Mouse (Mus musculus) MEL (cell line): ENCODE measurements around the gene Rnf223. TPM values are rescaled to one million over a fixed set of nuclear protein-coding genes. Genes with fewer than 3 reads are reported as not detected.

Experiments
- DNase-seq: peaks from one replicate; pipeline ENCODE4 v3.0.0; 2011; ENCODE audit warnings: low read depth, low spot score
- H3K27ac ChIP-seq: 2 replicates; pipeline ENCODE4 v1.5.1; 2012; ENCODE audit warnings: low read depth, mild to moderate bottlenecking, control low read depth, low read length, moderate library complexity; ENCODE audit not compliant: control insufficient read depth
- H3K27me3 ChIP-seq, 2 experiments: fragments of 150-350 bp in 1 of 2; sonication (generic) in 1 of 2; 2 replicates each; pipeline ENCODE4 v1.6.1; 2012; ENCODE audit warnings: low read length in 2 of 2, mild to moderate bottlenecking in 2 of 2, improper control_type of control experiment in 1 of 2, moderate library complexity in 1 of 2; ENCODE audit not compliant: insufficient read depth in 2 of 2, control insufficient read depth in 1 of 2
- H3K36me3 ChIP-seq, 2 experiments: 2 replicates each; pipeline ENCODE4 v1.6.1; 2012 to 2014; ENCODE audit warnings: low read length in 2 of 2, improper control_type of control experiment in 1 of 2, inconsistent platforms in 1 of 2, mild to moderate bottlenecking in 1 of 2; ENCODE audit not compliant: insufficient read depth in 2 of 2, control insufficient read depth in 1 of 2
- H3K4me1 ChIP-seq, 2 experiments: fragments of 150-350 bp in 1 of 2; sonication (generic) in 1 of 2; 2 replicates each; pipeline ENCODE4 v1.6.1; 2012; ENCODE audit warnings: low read length in 2 of 2, improper control_type of control experiment in 1 of 2, mild to moderate bottlenecking in 1 of 2; ENCODE audit not compliant: insufficient read depth in 2 of 2, control insufficient read depth in 1 of 2
- H3K4me3 ChIP-seq, 2 experiments: fragments of 150-350 bp in 1 of 2; sonication (generic) in 1 of 2; 2 replicates each; pipeline ENCODE4 v1.5.1; 2012; ENCODE audit warnings: low read depth in 2 of 2, low read length in 2 of 2, mild to moderate bottlenecking in 2 of 2, moderate library complexity in 2 of 2, control low read depth in 1 of 2, improper control_type of control experiment in 1 of 2; ENCODE audit not compliant: control insufficient read depth in 1 of 2, insufficient read depth in 1 of 2
- H3K79me2 ChIP-seq: 2 replicates; pipeline ENCODE4 v1.6.1; 2012; ENCODE audit warnings: mild to moderate bottlenecking, low read length, moderate library complexity; ENCODE audit not compliant: control insufficient read depth, poor library complexity, insufficient read depth
- H3K9ac ChIP-seq: 2 replicates; pipeline ENCODE4 v1.6.1; 2012; ENCODE audit warnings: low read depth, mild to moderate bottlenecking, control low read depth, low read length, moderate library complexity; ENCODE audit not compliant: control insufficient read depth, poor library complexity, severe bottlenecking
- H3K9me3 ChIP-seq: fragments of 150-350 bp; sonication (generic); replicated peaks from 2 replicates; pipeline ENCODE4 v1.6.1; 2012; ENCODE audit warnings: mild to moderate bottlenecking, low read length, improper control_type of control experiment, moderate library complexity; ENCODE audit not compliant: insufficient read depth
- BHLHE40 ChIP-seq: IDR thresholded peaks from 2 replicates; pipeline ENCODE4 v1.6.1; 2012; ENCODE audit warnings: low read depth, mild to moderate bottlenecking, inconsistent platforms, low read length, improper control_type of control experiment, borderline replicate concordance
- CHD1 ChIP-seq: IDR thresholded peaks from 2 replicates; pipeline ENCODE4 v1.6.1; 2012; ENCODE audit warnings: low read depth, mild to moderate bottlenecking, inconsistent platforms, low read length, improper control_type of control experiment
- CHD2 ChIP-seq: IDR thresholded peaks from 2 replicates; pipeline ENCODE4 v1.6.1; 2011; ENCODE audit warnings: low read length, improper control_type of control experiment
- CTCF ChIP-seq, 3 experiments: IDR thresholded peaks in 2 of 3; conservative IDR thresholded peaks in 1 of 3; 2 replicates each; pipeline ENCODE4 v1.5.1; 2011 to 2012; ENCODE audit warnings: low read length in 3 of 3, low read depth in 2 of 3, mild to moderate bottlenecking in 2 of 3, improper control_type of control experiment in 1 of 3, inconsistent platforms in 1 of 3, mixed read lengths in 1 of 3, moderate library complexity in 1 of 3; ENCODE audit not compliant: control insufficient read depth in 1 of 3, insufficient read depth in 1 of 3, poor library complexity in 1 of 3, severe bottlenecking in 1 of 3
- ETS1 ChIP-seq: IDR thresholded peaks from 2 replicates; pipeline ENCODE4 v1.6.1; 2012; ENCODE audit warnings: low read depth, mild to moderate bottlenecking, inconsistent platforms, low read length, improper control_type of control experiment, moderate library complexity
- JUND ChIP-seq: IDR thresholded peaks from 2 replicates; pipeline ENCODE4 v1.6.1; 2011; ENCODE audit warnings: low read depth, mild to moderate bottlenecking, improper control_type of control experiment, low read length
- KAT2A ChIP-seq: conservative IDR thresholded peaks from 2 replicates; pipeline ENCODE4 v1.6.1; 2012; ENCODE audit warnings: low read depth, low read length, improper control_type of control experiment, inconsistent platforms
- MAX ChIP-seq: IDR thresholded peaks from 2 replicates; pipeline ENCODE4 v1.6.1; 2011; ENCODE audit warnings: low read length, improper control_type of control experiment
- MXI1 ChIP-seq: IDR thresholded peaks from 2 replicates; pipeline ENCODE4 v1.6.1; 2011; ENCODE audit warnings: mild to moderate bottlenecking, low read depth, low read length, improper control_type of control experiment
- MYC ChIP-seq: IDR thresholded peaks from 2 replicates; pipeline ENCODE4 v1.6.1; 2011; ENCODE audit warnings: low read depth, mild to moderate bottlenecking, low read length, improper control_type of control experiment, moderate library complexity
- NELFE ChIP-seq: IDR thresholded peaks from 2 replicates; pipeline ENCODE4 v1.6.1; 2011; ENCODE audit warnings: low read depth, low read length, improper control_type of control experiment
- NRF1 ChIP-seq: IDR thresholded peaks from 2 replicates; pipeline ENCODE4 v1.6.1; 2014; ENCODE audit warnings: low read depth, mild to moderate bottlenecking, inconsistent platforms, low read length, improper control_type of control experiment, moderate library complexity; ENCODE audit not compliant: poor library complexity, insufficient read depth, severe bottlenecking
- POLR2AphosphoS5 ChIP-seq: IDR thresholded peaks from 2 replicates; pipeline ENCODE4 v1.6.1; 2012; ENCODE audit warnings: low read depth, borderline replicate concordance, mild to moderate bottlenecking, inconsistent platforms, low read length, moderate library complexity, mixed read lengths
- RAD21 ChIP-seq: IDR thresholded peaks from 2 replicates; pipeline ENCODE4 v1.6.1; 2011; ENCODE audit warnings: mild to moderate bottlenecking, low read depth, low read length, improper control_type of control experiment
- SIN3A ChIP-seq: IDR thresholded peaks from 2 replicates; pipeline ENCODE4 v1.6.1; 2012; ENCODE audit warnings: low read length, improper control_type of control experiment, inconsistent platforms
- SMC3 ChIP-seq: IDR thresholded peaks from 2 replicates; pipeline ENCODE4 v1.6.1; 2011; ENCODE audit warnings: low read depth, low read length, improper control_type of control experiment
- TAL1 ChIP-seq: IDR thresholded peaks from 2 replicates; pipeline ENCODE4 v1.6.1; 2012; ENCODE audit warnings: mild to moderate bottlenecking, inconsistent platforms, low read length, moderate library complexity, mixed read lengths
- TBP ChIP-seq: IDR thresholded peaks from 2 replicates; pipeline ENCODE4 v1.8.0; 2011; ENCODE audit warnings: low read depth, low read length, improper control_type of control experiment
- TCF12 ChIP-seq: IDR thresholded peaks from 2 replicates; pipeline ENCODE4 v1.6.1; 2014; ENCODE audit warnings: low read depth, mild to moderate bottlenecking, inconsistent platforms, low read length, improper control_type of control experiment, moderate library complexity
- UBTF ChIP-seq: IDR thresholded peaks from 2 replicates; pipeline ENCODE4 v1.6.1; 2012; ENCODE audit warnings: low read depth, mild to moderate bottlenecking, inconsistent platforms, low read length, improper control_type of control experiment, moderate library complexity, borderline replicate concordance; ENCODE audit not compliant: insufficient read depth
- USF2 ChIP-seq, 2 experiments: IDR thresholded peaks; 2 replicates each; pipeline ENCODE4 v1.6.1; 2011 to 2012; ENCODE audit warnings: improper control_type of control experiment in 2 of 2, low read length in 2 of 2, borderline replicate concordance in 1 of 2, inconsistent platforms in 1 of 2, low read depth in 1 of 2, mild to moderate bottlenecking in 1 of 2; ENCODE audit not compliant: insufficient read depth in 1 of 2
- ZMIZ1 ChIP-seq: IDR thresholded peaks from 2 replicates; pipeline ENCODE4 v1.6.1; 2012; ENCODE audit warnings: low read depth, mild to moderate bottlenecking, inconsistent platforms, low read length, improper control_type of control experiment, moderate library complexity
- ZNF384 ChIP-seq: IDR thresholded peaks from 2 replicates; pipeline ENCODE4 v1.6.1; 2012; ENCODE audit warnings: low read depth, mild to moderate bottlenecking, inconsistent platforms, low read length, improper control_type of control experiment
- polyA plus RNA-seq, 2 experiments: library from polyadenylated mRNA; stranded (reverse) in 1 of 2; unstranded in 1 of 2; fragments of >175 nt in 1 of 2; fragments of >200 nt in 1 of 2; gene quantifications; 2 replicates each; pipeline versions ENCODE4 v1.2.1 to v1.2.4; 2012; ENCODE audit warnings: low replicate concordance in 2 of 2, low read depth in 1 of 2; ENCODE audit not compliant: insufficient read length in 2 of 2, insufficient read depth in 1 of 2, missing spikeins in 1 of 2
- total RNA-seq: library from RNA; depleted of rRNA; stranded (reverse); fragments of 300-350 nt; gene quantifications from 2 replicates; pipeline ENCODE4 v1.2.3, GENCODE M21; 2012

Rnf223 gene
- total and polyA plus RNA-seq, 3 experiments: 0.65 to 2.5 TPM; not detected in 1

DNA sequence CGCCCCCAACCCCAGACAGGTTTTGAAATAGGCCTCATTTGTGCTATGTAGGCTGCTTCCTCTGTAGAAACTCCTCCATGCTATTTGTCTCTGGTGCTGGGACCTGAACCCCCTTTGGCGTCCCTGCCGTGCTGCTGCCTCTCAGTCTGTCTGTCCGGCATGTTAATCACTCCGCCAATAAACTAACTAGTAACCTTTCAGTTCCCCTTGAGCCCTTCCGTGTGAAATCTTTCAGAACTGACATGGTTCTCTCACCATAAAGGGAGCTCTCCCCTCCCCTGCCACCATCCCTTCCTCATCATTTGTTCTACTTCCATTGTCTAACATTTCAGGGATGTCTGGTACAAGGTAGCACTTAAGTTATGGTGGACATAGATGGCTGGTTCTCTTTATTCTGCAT, 30.9 kb upstream of the Rnf223 start (continued):
- no peak for TF ChIP-seq USF2 (IDR thresholded peaks at IDR 0.05; ENCODE audit: borderline replicate concordance in 1 of 2, insufficient read depth in 1 of 2, low read depth in 1 of 2, low read length in 2 of 2)
- no peak for TF ChIP-seq CHD2

DNA sequence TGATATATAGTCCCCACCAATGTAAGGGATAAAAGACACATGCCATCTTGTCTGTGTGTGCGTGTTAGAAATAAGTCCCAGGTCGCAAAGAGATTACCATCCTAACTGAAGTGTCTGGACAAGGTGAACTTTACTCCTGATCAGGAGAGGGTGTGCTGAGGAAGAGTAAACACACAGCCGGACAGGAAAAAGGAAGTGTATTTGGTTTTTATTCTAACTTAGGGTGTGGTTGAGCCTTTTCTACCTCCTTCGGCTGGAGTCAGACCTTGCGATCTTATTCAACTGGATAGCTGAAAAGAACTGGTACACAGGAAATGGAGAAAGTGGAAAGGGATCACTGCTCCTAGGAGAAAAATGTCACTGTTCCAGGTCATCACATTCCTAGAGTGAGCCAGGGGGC, 29.8 kb upstream of the Rnf223 start:
- peaks cover 0 to 5% of the 10 kb centered on the region in 2 experiments; a peak in 3 of 4 replicates for H3K4me1 ChIP-seq
- H3K36me3 ChIP-seq: peaks cover 0 to 12% of the 10 kb centered on the region in 2 experiments; a peak in 2 of 4 replicates
- no peaks in the 10 kb centered on the region for H3K79me2 ChIP-seq
- H3K9ac ChIP-seq: no peak overlapping the region
- H3K4me3 ChIP-seq: no peak overlapping the region
- H3K27ac ChIP-seq: no peak overlapping the region
- no peaks in the 10 kb centered on the region for H3K9me3 ChIP-seq
- DNase-seq: no peak
- H3K27me3 ChIP-seq: peaks cover 1 to 2% of the 10 kb centered on the region in 2 experiments; a peak in 2 of 4 replicates
- TF ChIP-seq ZNF384 (no peak), POLR2AphosphoS5 (no peak), UBTF (no peak), MAX (no peak), CHD1 (no peak), USF2 (IDR thresholded peaks at IDR 0.05; ENCODE audit: borderline replicate concordance in 1 of 2, insufficient read depth in 1 of 2, low read depth in 1 of 2, low read length in 2 of 2) (no peak), NELFE (no peak), MXI1 (no peak), ZMIZ1 (no peak), TBP (no peak), JUND (no peak), CTCF (IDR thresholded peaks at IDR 0.05 in 2 of 3, conservative IDR thresholded peaks at IDR 0.05 in 1 of 3; ENCODE audit: control insufficient read depth in 1 of 3, insufficient read depth in 1 of 3, low read depth in 2 of 3, low read length in 3 of 3, poor library complexity in 1 of 3, severe bottlenecking in 1 of 3) (no peak), SIN3A (no peak)

DNA sequence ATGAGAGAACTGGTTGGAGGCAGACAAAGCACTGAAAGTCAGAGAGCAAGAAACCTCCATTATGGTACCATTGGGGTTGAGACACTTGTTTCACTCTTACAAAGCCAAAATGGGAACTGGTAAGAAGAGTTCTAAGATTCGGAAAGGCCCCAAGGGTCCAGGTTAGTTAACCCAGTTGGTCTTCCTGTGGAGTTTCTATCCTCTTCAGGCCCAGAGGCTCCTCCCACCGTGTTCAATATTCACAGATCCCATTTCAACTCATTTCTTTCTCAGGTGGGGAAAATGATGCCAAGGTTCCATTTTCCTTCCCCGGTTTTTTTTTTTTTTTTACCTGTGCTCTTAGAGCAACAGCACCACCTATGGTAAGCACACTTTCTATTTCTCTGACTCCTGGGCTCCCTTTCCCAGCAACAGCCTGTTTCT, 28.8 kb upstream of the Rnf223 start:
- Histone ChIP-seq H3K9me3 (no peaks in the 10 kb centered on the region), H3K79me2 (no peaks in the 10 kb centered on the region), H3K36me3 (peaks cover 0 to 12% of the 10 kb centered on the region in 2 experiments; a peak in 2 of 4 replicates), H3K4me3 (no peak overlapping the region), H3K4me1 (peaks cover 0 to 5% of the 10 kb centered on the region in 2 experiments; a peak in 3 of 4 replicates), H3K27me3 (peaks cover 1 to 2% of the 10 kb centered on the region in 2 experiments; a peak in 1 of 4 replicates), H3K9ac (no peak overlapping the region), H3K27ac (no peak overlapping the region)
- no peak for TF ChIP-seq MYC
- TF ChIP-seq KAT2A: no peak
- TF ChIP-seq ETS1: no peak
- TF ChIP-seq SMC3: no peak
- no peak for TF ChIP-seq BHLHE40
- no peak for TF ChIP-seq TCF12
- no peak for TF ChIP-seq TAL1
- peak; percentile 24 for TF ChIP-seq RAD21
- TF ChIP-seq ZNF384: peak; percentile 95
- peak in 1 of 3 experiments; percentile 13; a peak in 1 of 6 replicates for TF ChIP-seq CTCF (IDR thresholded peaks at IDR 0.05 in 2 of 3, conservative IDR thresholded peaks at IDR 0.05 in 1 of 3; ENCODE audit: control insufficient read depth in 1 of 3, insufficient read depth in 1 of 3, low read depth in 2 of 3, low read length in 3 of 3, poor library complexity in 1 of 3, severe bottlenecking in 1 of 3)
- no peak for TF ChIP-seq NRF1
- no peak for DNase-seq
